In genomic region chr17:86249499-86250405, GRCm38 (mm10) we compare ENCODE assay signal across 9 mouse cellular contexts.
DNase-seq lines count a peak whose midpoint lies in the region; ATAC-seq lines count a peak whose summit lies in the region.
"Had no signal": no experiment of that assay in that cellular context is flagged by ENCODE, and none has a peak within 500 bp of the region (broad histone marks: within the 10 kb centered on the region; RNA-seq: fewer than 3 reads in every experiment).

No protein-coding gene starts in this region.

- intact Hi-C loops in left cerebral cortex, postnatal 10 days (cut with DNase I): loop anchor here (5.0 kb wide), 3 partner anchors 48 to 193 kb away; partner anchors contain the start of gene Prkce

- peak; percentile 90 for ATAC-seq in granulocyte monocyte progenitor cell, adult 5-6 weeks (replicated peaks; ENCODE audit: poor library complexity, severe bottlenecking)
- ATAC-seq in activated CD4-positive, CD25-positive, alpha-beta regulatory T cell, adult 4 months: no peak
- ATAC-seq: Patski had no signal

- peak; percentile 25 for DNase-seq in ovary, postnatal 36 days (ENCODE audit: low spot score)
- no peak for DNase-seq in ovary, postnatal 10 days (ENCODE audit: low spot score)
- peak; percentile 69 to 87 for DNase-seq in left cerebral cortex, postnatal 10 days (ENCODE audit: extremely low spot score in 1 of 2, low spot score in 2 of 2)
- no peak for DNase-seq in thymus, postnatal 36 days
- DNase-seq in embryo, embryonic 10.5 days (ENCODE audit: low spot score): no peak
- DNase-seq in heart, adult 9 months (ENCODE audit: low spot score in 2 of 2): no peak

Comparison
In these comparisons a context has a peak if more than half of its experiments do, and no peak if none do; other contexts are left out.
1. DNase-seq: peak in ovary, postnatal 36 days (single experiment) and left cerebral cortex, postnatal 10 days (2 of 2); none in ovary, postnatal 10 days (single experiment), thymus, postnatal 36 days (0 of 2), embryo, embryonic 10.5 days (single experiment) and heart, adult 9 months (0 of 2).